Mouse (Mus musculus) G1E-ER4 (cell line): Measurements from ENCODE around the gene Fxr1. TPM values are rescaled to one million over a fixed set of nuclear protein-coding genes. Genes with fewer than 3 reads are reported as not detected.
A peak's percentile ranks its signal among the peaks of the same experiment; 100 is the strongest.

Experiments used
- GATA1 ChIP-seq: IDR thresholded peaks from one replicate; pipeline ENCODE4 v1.8.0; 2012; ENCODE audit warnings: low read length, inconsistent platforms
- polyA plus RNA-seq: library from polyadenylated mRNA; stranded (reverse); fragments of >175 nt; gene quantifications from 2 replicates; pipeline ENCODE4 v1.2.3, GENCODE M21; 2012

Gene Fxr1
- 14.8 and 24.1 TPM in 2 replicates for polyA plus RNA-seq

DNA sequence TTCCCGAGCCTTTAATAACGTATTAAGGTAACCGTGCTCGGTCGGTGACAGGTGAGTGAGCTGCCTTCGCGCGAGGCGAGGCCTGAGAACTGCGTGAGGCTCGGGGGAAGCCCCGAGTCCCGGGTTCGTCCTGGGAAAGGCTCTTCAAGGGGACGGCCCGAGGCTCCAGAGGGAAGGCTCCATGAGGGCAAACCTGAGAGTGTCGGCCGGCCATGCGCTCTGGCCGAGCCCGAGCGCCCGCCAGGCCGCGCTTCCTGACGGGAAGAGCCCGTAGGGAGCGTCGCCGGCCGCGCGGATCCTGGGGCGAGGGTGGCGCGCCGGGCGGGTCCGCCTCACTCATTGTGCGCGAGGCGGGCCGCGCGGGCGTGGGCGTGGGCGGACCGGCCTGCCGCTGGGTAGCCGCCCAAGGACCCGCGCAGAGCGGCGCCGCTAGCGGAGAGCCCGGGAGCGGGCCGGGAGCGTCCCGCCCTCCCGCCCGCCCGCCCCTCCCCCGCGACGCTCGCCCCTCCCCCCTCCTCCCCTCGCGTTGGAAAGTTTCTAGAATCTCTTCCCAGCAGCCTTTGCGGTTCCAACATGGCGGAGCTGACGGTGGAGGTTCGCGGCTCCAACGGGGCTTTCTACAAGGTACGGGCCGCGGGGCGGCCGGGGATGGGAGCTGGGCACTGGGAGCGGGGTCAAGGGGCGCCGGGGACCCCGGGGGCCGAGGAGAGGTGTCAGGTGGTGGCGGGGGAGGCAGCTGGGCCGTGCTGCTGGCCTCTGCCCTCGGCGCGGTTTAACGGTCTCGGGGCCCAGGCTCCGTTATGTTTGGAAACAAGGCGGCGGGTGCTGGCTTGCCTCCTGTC is at the start of gene Fxr1:
Gene Fxr1, plus strand, starts transcription at position 404 of the 842 bp plus-strand sequence.
- no peak for TF ChIP-seq GATA1

DNA sequence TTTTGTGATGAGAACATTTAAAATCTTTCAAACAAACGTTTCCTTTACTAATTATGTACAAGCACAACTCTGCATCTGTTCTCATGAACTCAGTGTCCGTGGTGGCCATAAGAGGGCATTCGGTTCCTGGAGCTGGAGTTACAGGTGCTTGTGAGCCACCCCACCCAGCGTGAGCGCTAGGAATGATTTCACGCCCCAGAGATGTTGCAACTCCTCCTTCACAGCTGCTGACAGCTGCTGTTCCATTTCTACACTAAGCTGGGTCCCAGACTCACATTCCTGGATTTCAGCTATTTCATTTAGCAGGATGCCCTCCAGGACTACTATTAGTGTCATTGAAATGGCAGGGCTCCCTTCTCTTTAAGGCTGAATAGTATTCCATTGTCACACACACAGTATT is 40.3 kb upstream of the Fxr1 start:
- TF ChIP-seq GATA1 = no peak

DNA sequence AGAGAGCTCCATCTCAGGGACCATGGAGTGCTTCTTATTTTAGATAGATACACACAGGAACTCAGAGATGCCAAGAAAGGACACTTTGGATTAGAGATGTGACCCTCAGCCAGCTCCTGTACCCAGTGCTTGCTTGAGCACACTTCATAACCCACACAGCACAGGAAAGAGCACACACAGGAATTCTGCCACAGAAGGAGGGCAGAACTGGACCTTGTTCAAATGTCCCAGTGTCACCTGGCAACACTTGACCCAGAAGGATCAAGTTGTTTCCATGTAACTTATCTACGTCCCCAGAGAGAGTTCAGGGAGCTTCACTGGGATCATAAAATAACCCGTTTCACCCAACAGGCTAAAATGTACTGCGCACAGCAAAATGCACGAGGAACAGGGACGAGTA is 37.0 kb upstream of the Fxr1 start:
- TF ChIP-seq GATA1 = no peak

DNA sequence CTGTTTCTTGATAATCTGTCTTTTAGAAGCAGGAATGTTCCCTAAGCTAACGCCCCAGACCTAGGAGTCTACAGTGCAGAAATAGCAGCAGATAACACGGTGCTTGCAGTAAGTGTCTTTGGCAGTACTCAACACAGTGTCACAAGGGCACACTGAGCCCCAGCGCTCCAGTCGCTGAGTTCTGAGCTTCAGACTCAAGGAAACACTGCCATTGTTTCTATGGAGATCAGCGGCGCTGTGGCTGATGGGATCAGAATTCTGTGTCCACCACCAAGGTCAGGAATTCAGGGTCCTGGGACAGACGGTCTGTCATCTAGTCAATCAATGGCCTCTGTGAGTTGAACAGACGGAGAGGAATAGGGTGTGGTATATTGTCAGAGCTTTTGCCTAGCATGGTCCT is 30.4 kb upstream of the Fxr1 start:
- no peak for TF ChIP-seq GATA1

DNA sequence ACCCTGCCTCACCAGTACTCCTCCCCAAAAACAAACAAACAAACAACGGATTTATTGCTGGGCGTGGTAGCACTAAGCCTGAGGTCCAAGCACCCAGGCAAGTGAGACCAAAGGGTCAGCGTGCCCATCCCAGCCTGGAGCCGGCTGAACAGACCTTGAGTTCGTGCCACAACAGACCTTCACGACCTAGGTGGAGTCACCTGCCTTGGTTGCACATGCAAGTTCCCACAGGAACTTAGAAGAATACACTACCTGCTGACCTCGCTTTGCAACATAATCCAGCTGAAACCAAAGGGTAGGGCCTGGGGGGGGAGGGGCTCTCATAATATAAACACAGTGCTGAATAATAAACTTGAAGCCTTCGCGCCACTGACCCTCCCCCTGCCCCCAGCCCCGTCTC is 29.3 kb upstream of the Fxr1 start:
- TF ChIP-seq GATA1 = no peak

DNA sequence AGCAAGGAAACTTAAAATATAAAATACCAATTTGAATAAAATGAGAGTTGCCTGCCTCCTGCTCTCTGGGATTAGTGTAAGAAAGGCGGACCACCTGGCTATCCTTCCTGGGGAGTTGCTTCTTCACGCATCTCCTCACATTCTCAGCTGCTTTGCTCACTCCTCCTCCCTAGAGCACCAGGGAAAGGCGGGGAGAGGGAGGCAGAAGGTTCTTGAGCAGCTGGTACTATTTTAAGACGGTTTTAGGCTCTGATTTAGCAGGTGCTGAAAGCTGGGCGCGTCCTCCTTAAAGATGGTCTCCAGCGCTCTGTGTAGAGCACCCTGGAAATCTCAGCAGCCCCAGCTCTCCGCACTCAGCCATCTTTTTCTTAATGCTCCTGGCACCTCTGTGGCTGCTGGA is 28.8 kb upstream of the Fxr1 start:
- no peak for TF ChIP-seq GATA1

DNA sequence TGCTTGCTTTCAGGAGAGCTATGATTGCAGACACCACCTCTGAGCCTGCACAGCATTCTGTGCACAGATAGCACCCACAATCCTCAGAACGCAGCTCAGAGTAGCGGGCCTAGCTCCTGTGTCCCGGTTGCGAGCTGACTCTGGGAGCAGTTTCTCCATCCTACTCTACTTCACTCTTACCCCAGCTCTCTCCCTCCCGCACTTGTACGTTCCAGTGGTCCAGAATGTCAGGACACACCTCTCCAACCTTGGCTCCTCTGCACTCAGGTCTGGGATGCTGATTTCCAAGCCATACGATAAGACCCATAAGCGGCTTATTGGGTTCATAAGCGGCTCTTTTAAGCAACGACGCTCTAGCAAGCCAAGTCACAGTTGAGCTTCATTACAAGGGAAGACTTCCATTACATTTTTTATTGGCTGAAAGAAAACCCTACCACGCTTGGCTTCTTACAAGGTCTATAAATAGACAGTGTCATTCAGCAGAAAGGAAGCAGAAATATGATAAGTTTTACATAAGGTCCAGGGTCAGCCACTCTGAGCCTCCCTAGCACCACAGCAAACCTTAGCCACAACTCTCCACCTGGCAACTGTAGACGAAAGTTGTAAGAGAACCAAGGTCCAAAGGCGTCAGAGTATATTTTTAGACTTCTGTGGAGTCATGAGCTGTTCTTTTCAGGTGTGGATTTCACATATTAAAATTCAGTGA is 26.2 kb upstream of the Fxr1 start:
- no peak for TF ChIP-seq GATA1

DNA sequence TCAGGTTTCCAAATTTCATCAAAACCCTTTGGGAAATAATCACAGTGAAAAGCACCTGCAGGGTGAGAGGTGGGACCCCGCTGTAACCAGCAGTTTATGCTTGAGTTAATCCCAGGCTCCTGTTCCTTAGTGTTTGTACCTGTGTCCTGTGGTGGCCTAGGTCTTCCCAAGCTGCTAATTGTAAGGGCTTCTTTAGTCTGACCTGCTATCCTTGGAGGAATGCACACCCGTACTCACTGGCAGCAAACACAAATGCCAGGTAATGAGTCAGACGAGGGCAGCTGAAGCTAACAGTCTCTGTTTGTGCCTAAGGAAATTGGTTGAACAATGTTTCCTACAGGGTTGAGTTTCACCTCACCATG is 25.6 kb upstream of the Fxr1 start:
- no peak for TF ChIP-seq GATA1

DNA sequence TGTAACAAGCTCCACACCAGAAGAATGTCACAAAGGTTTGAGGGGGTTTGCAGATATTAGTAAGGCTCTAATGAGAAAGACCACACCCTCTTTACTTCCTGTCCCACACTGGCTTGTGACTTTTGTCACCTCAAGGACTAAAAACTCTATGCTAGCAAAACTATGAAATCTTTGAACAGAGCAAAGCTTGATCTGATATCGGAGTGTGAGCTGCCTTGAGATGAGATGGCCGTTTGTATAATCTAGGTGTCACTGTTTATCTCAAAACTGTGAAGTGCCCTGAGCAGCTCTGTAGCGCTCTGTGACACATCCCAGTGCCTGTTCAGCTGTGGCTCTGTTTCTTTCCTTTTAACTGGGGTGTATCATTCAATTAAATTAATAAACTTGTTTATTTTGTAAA is 15.9 kb upstream of the Fxr1 start:
- no peak for TF ChIP-seq GATA1

DNA sequence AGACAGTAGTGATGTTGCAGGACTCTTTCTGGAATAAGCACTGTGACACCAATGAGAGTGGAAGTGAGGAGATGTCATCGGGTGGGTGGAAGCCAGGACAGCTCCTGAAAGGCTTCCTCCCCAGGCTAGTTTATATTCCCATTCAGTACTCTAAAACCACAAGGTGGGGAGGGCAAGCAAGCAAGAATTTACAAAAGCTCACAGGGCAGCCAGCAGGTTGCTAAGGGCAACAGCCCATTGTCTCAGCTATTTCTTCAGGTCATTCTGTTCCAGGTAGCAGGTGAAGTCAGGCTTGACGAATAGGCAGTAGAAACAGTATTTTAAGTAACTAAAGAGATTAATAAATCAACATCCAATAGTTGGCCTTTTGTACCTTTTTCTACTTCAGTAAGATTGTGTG is 13.4 kb upstream of the Fxr1 start:
- no peak for TF ChIP-seq GATA1

DNA sequence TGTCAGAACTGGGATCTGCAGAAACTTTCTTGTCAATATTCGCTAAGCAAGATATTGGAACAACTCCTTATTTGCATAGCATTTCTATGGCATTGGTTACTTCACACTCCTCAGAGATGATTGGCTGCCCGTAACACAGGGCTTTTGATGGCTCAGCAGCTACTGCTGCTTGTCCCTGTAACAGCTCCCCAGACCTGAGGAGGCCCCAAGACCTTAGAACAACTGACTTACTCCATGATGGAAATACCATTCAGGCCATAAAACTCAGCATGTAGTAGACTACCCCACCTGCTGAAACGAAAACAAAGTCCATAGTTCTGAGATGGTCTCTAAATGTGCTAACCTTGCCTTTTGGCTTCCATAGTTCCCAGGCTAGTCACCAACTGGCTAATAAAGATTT is 12.9 kb upstream of the Fxr1 start:
- no peak for TF ChIP-seq GATA1

DNA sequence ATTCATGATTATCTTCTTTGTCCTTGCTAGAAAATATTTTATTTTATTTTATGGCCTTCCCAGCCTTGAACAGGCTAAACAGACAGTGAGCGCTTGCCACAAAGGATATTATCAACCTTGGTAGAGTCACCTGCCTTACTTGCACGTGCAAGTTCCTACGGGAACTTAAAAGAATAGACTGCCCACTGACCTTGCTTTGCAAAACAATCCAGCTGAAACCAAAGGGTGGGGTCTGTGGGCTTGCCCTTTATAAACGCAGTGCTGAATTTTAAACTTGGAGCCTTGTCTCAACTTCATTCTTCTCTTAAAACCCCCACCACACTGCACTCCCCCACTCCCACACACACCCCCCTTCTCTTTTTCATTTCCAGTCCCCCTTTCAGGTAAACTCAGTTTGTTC is 12.1 kb upstream of the Fxr1 start:
- no peak for TF ChIP-seq GATA1

DNA sequence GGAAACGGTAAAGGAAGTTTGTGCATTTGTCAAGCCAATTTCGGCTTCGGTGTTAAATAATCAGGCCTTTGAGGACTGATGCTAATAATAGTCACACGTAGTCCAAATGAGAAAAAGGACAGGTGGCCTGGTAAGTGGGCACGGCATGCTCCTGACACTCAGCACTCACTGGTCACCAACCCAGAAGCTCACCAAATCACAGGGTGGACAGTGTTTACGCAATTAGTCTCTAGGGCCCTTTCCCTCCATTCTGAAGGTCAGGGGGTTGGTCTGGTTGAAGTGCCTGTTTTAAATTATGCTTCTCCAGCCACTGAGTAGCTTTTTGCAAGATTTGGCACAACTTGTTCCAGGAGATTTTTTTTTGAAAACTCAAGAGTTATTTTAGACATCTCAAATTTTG is 11.6 kb upstream of the Fxr1 start:
- no peak for TF ChIP-seq GATA1

DNA sequence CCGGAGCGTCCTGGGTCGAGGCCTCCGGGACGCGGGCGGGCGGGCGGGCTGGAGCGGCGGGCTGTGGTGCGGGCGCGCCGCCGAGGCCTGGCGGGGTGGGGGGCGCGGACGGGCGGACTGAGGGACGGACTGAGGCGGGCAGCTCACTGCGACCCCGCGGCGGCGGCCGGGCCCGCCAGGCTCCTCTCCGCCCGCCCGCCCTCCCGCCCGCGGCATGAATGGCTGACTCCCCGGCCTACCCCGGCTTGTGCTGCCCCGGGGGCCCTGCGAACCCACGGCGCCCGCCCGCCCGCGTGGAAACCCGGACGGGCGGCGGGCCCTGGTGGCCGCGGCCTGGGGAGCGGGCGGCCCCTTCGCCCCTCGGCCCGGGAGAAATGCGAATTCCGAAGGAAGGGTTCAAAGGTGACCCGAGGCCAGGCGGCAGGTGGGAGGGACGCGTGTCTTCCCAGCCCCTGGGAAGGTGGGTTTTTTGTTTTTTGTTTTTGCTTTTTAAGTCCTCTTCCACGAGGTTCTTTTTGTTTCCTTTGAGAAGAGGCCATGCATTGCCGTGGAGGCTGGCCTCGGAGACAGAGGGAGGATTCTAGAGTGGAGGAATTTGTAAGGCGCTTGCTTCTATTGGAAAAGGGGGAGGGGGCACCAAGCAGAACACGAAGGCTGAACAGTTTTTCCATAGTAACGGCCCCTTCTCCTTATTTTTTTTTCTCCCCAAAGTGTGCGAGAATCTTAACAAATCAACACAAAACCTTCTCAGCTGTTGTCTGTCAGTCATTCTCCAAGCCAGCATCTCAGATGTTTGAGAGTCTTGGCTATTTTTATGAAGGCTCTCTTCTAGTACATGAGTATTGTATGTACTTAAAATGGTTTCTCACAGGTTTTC is 877 bp downstream of the Fxr1 start:
- TF ChIP-seq GATA1 = no peak

DNA sequence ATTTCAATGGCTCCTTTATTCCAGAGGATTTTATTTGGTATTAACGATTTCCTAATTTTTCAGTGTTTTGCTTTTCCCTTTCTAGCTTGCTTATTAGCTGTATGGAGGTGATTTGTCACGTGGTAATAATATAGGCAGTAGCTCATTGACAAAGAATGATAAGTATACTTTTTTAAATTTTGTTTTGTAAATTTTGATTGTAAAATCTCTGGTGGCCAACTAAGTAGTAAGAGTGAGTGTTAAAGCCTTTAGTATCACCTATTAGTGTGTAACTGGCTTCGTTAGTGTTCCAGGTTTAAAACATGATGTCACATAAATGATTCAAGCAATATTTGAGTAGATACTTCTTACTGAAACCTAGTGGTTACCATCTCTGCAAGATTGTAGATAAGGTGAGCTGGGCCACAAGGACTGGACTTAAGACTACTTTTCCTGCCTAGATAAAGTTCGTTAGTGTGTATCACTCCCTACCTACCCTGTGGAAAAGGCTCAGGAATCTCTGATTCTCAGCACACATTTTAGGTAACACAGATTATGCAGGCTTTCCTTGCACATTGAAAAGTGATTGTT is 1.6 kb downstream of the Fxr1 start:
- TF ChIP-seq GATA1 = peak; percentile 20

DNA sequence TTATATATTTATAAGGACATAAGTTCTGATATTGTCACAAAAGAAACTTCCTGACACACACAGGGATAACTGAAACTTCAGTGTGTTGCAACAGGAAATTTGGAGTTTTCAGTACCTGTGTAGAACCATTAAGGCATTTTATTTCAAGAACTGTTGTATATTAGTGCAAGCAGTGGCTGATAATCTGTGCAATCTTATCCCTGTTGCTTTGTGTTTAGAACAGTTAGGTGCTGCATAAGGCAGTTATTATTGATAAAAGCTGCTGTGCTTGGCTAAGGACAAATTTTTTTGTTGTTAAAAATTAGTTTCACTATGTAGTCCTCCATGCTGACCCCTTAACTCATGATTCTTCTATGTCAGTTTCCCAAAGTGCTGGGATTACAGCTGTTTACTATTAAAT is 9.2 kb downstream of the Fxr1 start:
- no peak for TF ChIP-seq GATA1
